Mouse (Mus musculus) heart, adult 2 months (tissue): ENCODE measurements around the gene P4ha2.

Experiments
- CTCF ChIP-seq: fragments of 200-600 bp; IDR thresholded peaks from 2 replicates; pipeline ENCODE4 v1.8.1; 2022; ENCODE audit warnings: antibody characterized with exemption, mild to moderate bottlenecking, moderate library complexity
- EP300 ChIP-seq: fragments of 200-500 bp; IDR thresholded peaks from 2 replicates; pipeline ENCODE4 v1.6.1; 2011; ENCODE audit warnings: low read depth, low read length, control low read depth; ENCODE audit not compliant: insufficient read depth
- POLR2A ChIP-seq: fragments of 200-500 bp; IDR thresholded peaks from 2 replicates; pipeline ENCODE4 v1.6.1; 2011; ENCODE audit warnings: mild to moderate bottlenecking, low read depth, low read length, control low read depth; ENCODE audit not compliant: insufficient read depth

DNA sequence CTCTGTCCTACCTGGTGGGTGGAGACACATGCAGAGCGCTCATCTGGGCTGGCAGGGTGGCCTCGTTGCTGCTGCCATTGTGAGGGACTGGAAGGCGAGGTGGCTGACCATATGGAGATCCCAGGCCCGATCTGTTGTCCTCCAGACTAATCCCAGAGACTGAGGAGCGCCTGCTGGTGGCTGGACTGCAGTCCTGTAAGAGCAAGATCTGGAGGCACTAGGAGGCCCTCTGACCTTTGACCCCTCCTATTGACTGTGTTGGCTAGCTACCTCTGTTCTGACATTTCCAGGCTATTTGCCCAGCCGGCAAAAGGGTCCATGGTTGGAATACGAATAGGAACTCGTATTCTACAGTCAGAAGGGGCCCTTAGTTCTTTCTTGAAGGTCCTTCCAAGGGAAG, 43.8 kb upstream of the P4ha2 start:
- TF ChIP-seq CTCF = no peak
- no peak for TF ChIP-seq POLR2A
- TF ChIP-seq EP300 = no peak
